Mouse (Mus musculus) lung, postnatal 4 days (tissue): Measurements from ENCODE around the gene Dhx35.

Source experiments
- DNase-seq, 2 experiments: peaks; one replicate each; pipeline ENCODE4 v3.0.0; 2021

The Dhx35 gene

DNA sequence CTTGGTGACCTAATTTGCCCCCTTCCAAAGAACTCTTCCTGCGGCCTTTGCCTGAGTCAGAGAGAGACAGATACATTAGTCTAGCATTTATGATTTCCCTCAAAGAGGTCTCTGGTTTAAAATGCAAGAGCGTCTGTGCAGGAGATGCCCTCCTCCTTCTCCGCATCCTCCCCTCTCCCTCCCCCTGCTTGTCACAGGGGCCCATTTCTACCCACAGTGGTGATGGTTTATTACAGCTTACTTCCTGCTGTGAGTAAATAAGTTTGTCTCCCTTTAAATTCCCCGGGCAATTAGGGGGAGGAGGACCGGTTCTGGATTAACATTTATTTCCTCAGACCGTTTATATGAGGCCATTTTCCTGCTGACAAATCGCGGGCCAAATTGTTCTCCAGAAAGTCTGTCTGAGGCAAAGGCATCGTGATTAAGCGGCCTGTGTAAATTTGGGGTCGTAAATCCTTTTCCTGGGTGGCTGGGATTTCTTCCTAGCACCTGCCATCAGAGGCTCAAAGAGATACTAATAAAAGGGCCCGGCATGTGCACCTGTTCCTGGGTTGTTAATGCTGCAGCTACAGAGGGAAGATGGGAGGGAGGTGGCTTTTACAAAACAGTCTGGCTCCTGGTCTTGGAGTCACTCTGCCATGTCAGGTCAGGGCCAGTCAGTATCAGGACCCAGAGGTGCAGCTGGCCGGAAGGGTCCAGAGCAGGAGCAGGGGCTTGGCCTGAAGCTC, 104.0 kb downstream of the Dhx35 start:
- no peak for DNase-seq
